Mouse (Mus musculus): ENCODE data around the gene Ankrd55. TPM values are rescaled to one million over a fixed set of nuclear protein-coding genes. Genes with fewer than 3 reads are reported as not detected.

The Ankrd55 gene
- polyA plus RNA-seq, 1 experiment from 2014 or later = 0.07 TPM

DNA sequence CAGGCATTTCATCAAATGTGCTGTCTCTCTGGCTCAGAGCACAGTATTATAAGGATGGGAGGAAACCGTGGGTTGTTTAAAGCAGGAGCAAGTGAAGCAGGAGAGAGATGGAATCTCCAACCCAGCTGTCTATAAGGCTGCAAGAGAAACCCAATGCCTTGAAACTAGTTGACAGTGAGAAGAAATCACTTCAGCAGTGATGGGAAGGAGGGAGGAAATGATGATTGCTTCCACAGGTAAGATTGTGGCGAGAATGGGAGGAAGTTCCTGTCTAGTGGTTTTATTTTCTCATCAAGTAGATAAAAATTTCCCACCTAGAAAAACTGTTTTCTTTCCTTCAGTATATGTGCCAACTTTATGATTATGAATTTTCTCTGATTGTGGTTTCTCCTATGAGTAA is 118.4 kb downstream of the Ankrd55 start:
- H3K27me3 ChIP-seq (replicated peaks) = no peaks in the 10 kb centered on the region
- H3K27ac ChIP-seq (replicated peaks) = 0 out of 2 replicates have a peak overlapping the region, but pooled peaks have one; percentile 3
- no peaks in the 10 kb centered on the region for H3K36me3 ChIP-seq
- no peak for ATAC-seq (ENCODE audit: extremely low read depth, insufficient number of reproducible peaks, low FRiP score, low TSS enrichment)
- H3K4me1 ChIP-seq = peaks cover 10% of the 10 kb centered on the region; the same call in 1 of the 2 replicates
- no peaks in the 10 kb centered on the region for H3K9me3 ChIP-seq
- no peak overlapping the region for H3K4me3 ChIP-seq
- H3K4me2 ChIP-seq = no peak overlapping the region
- no peak overlapping the region for H3K9ac ChIP-seq
- WGBS = 64% methylated on average over 2 of the region's 2 CpGs

DNA sequence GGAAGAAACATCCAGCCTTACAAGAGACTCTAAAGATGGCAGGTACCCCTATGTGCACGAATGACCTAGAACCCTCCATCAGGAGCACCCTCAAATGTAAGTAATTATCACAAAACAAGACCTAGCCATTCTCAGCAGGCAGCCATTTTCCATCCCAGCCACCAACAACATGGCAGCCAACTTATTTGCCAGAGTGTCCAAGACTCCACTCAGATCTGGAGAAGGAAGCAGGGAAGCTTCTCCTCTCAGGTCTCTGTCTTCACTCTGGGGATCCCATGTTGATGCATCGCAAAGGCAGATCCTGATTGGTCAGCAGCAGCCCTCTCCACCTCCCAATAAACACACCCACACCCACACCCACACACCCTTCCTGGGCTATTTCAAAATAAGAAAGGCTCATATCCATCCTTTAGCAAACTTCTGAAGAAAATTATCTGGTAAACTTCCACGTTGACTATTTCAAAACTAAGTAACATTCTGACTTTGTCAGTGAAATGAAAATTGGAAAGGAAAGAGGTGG is 119.0 kb downstream of the Ankrd55 start:
- no peaks in the 10 kb centered on the region for H3K9me3 ChIP-seq

DNA sequence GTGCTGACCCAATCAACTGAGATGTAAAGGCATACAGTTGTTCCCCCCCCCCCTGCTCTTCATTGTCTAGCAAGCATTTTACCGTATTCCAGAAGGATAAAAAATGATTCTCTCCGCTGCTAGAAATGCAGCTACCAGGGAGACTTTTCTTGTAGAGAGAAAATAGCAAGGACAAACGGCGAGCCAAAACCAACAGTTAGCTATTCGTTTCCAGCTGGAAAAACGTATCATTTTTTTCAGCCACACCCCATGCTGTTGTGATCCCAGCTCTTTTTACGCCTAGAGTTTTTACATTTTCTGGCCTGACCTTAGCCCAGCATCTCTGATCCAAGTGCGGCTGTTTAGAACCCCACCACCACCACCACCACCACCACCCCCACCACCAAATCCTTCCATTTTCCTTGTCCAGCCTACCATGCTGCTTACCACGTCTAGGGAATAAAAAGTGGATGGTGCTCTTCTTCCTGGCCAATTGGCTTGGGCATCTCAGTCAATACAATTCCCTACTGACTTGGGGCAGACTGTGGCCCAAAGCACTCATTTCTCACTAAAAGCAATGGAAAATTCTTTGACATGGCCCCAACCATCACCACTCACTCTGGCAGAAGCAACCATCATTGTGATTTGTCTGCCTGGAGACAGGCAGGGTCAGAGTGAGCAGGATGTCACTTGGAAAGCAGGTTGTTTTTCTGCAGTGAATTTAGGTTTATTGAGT is 119.7 kb downstream of the Ankrd55 start:
- Histone ChIP-seq H3K36me3 (no peaks in the 10 kb centered on the region), H3K27me3 (replicated peaks) (no peaks in the 10 kb centered on the region), H3K4me2 (no peak overlapping the region), H3K4me3 (no peak overlapping the region), H3K9ac (no peak overlapping the region), H3K27ac (replicated peaks) (no peak overlapping the region), H3K9me3 (no peaks in the 10 kb centered on the region), H3K4me1 (peaks cover 10% of the 10 kb centered on the region; the same call in 1 of the 2 replicates)
- no peak for ATAC-seq (ENCODE audit: extremely low read depth, insufficient number of reproducible peaks, low FRiP score, low TSS enrichment)
- 78% methylated on average over 9 of the region's 9 CpGs for WGBS

More for the DNA sequence above, 119.0 kb downstream of the Ankrd55 start:
- 80% methylated on average over 3 of the region's 3 CpGs for WGBS
- ATAC-seq (ENCODE audit: extremely low read depth, insufficient number of reproducible peaks, low FRiP score, low TSS enrichment) = no peak
- Histone ChIP-seq H3K4me2 (no peak overlapping the region), H3K9ac (no peak overlapping the region), H3K4me1 (peaks cover 10% of the 10 kb centered on the region; the same call in 1 of the 2 replicates), H3K27me3 (replicated peaks) (no peaks in the 10 kb centered on the region), H3K36me3 (no peaks in the 10 kb centered on the region), H3K27ac (replicated peaks) (no peak overlapping the region), H3K4me3 (no peak overlapping the region)

DNA sequence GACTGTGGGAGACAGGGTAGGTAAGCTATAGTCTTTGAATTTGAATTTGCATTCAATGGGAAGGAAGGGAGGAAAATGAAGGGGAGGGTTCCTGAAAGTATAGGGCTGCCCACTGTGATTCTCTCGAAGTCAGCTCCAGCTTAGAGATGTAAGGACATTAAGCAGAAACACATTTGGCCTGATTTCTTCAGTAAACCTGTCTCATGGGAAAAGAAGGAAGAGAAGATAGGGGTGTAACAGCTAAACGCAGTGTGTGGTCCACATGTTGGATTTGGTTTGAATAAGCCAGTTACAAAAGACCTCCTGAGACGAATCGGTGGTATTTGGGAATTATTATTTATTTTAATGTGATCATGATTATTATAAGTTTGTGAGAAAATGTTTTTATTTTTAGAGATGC is 120.5 kb downstream of the Ankrd55 start:
- ATAC-seq (ENCODE audit: extremely low read depth, insufficient number of reproducible peaks, low FRiP score, low TSS enrichment) = no peak
- Histone ChIP-seq H3K4me2 (no peak overlapping the region), H3K9me3 (no peaks in the 10 kb centered on the region), H3K27ac (replicated peaks) (no peak overlapping the region), H3K36me3 (no peaks in the 10 kb centered on the region), H3K4me1 (peaks cover 10% of the 10 kb centered on the region; the same call in 1 of the 2 replicates), H3K9ac (no peak overlapping the region), H3K4me3 (no peak overlapping the region), H3K27me3 (replicated peaks) (no peaks in the 10 kb centered on the region)
- 77% methylated on average over 4 of the region's 4 CpGs for WGBS

DNA sequence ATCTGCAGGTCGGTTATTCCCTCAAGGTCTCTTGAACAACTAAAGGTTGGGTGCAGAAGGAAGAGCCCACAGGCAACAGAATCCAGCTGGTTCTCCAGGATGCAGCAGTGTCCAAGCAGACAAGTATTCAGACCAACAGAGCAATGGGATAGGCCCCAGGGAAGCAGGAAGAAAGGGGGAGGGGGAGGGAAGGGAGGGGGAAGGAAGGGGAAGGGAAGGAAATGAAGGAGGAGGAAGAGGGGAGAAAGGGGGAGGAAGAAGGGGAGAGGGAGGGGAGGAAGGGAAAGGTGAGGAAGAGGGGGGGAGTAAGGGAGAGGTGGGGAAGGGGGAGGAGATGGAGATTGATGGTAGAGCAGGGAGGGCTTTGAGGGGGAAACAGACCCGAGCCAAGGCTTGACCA is 121.1 kb downstream of the Ankrd55 start:
- Histone ChIP-seq H3K27ac (replicated peaks) (no peak overlapping the region), H3K4me2 (no peak overlapping the region), H3K9me3 (no peaks in the 10 kb centered on the region), H3K4me1 (peaks cover 10% of the 10 kb centered on the region; the same call in 1 of the 2 replicates), H3K36me3 (no peaks in the 10 kb centered on the region), H3K27me3 (replicated peaks) (no peaks in the 10 kb centered on the region), H3K4me3 (no peak overlapping the region), H3K9ac (no peak overlapping the region)
- no peak for ATAC-seq (ENCODE audit: extremely low read depth, insufficient number of reproducible peaks, low FRiP score, low TSS enrichment)
- WGBS = 71% methylated on average over 2 of the region's 2 CpGs

DNA sequence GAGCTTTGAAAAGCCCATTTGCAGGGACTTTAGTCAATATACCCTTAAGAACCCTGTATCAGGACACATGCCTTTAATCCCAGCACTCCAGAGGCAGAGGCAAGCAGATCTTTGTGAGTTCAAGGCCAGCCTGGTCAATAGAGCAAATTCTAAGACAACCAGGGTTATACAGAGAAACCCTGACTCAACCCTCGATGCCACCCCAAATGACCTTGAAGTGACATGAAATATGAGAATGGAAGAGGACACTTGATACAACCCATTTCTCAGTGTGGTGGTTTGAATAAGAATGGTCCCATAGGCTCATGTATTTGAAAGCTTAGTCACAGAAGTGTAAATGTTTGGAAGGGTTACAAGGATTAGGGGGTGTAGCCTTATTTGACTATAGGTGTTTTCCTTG is 121.6 kb downstream of the Ankrd55 start:
- WGBS = 80% methylated on average over 1 of the region's 1 CpGs
- no peak for ATAC-seq (ENCODE audit: extremely low read depth, insufficient number of reproducible peaks, low FRiP score, low TSS enrichment)
- Histone ChIP-seq H3K36me3 (no peaks in the 10 kb centered on the region), H3K4me1 (peaks cover 7% of the 10 kb centered on the region; the same call in 1 of the 2 replicates), H3K27me3 (replicated peaks) (no peaks in the 10 kb centered on the region), H3K27ac (replicated peaks) (no peak overlapping the region), H3K9ac (no peak overlapping the region), H3K4me2 (no peak overlapping the region), H3K4me3 (no peak overlapping the region), H3K9me3 (no peaks in the 10 kb centered on the region)

DNA sequence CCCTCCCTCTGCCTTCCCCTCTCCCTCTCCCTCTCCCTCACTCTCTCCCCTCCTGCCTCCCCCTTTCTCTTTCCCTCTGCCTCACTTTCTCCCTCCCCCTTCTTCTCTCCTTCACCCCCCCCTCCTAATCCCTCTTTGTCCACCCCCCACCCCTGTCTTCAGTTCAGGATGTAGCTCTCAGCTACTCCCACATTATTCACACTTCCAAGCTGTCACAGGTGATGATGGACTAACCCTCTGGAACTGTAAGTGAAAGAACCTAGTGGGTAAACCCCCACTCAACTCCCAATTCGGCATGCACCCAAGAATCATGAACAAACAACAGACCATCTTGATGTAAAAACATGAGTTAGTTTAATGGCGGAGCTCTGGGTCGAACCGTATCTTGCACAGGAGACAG is 122.2 kb downstream of the Ankrd55 start:
- no peak for ATAC-seq (ENCODE audit: extremely low read depth, insufficient number of reproducible peaks, low FRiP score, low TSS enrichment)
- no peak overlapping the region for H3K9ac ChIP-seq
- no peak overlapping the region for H3K4me3 ChIP-seq
- WGBS = 77% methylated on average over 4 of the region's 4 CpGs
- H3K27me3 ChIP-seq (replicated peaks) = no peaks in the 10 kb centered on the region
- no peak overlapping the region for H3K27ac ChIP-seq (replicated peaks)
- no peaks in the 10 kb centered on the region for H3K9me3 ChIP-seq
- peaks cover 4% of the 10 kb centered on the region; the same call in 1 of the 2 replicates for H3K4me1 ChIP-seq
- no peak overlapping the region for H3K4me2 ChIP-seq
- H3K36me3 ChIP-seq = no peaks in the 10 kb centered on the region

DNA sequence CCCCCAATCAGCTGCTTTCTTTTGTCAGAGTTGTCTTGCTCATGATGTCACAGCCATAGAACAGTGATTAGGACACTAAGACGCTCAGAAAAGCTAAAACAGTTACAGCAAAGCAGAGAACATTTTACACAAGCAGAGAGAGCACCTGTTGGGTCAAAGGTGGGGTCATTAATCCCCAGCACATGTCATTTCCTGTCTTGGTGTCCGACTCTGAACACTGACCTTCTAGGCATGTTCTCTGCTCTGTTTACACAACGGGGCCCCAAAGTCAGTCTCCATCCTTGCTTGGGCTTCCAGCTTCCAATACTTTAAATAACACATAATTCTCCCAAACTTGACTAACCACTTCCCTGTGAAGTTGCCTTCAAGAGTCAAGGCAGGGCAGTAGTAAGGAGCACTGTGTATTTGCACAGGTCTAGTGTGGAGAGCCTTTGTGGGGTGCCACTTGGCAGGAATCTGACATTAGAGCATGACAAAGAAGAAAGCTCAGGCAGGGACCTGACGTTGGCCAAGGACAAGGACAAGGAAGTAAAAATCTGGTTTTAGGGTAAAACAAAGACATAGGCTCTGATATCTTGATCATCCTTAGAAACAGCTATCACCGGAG is 123.1 kb downstream of the Ankrd55 start:
- Histone ChIP-seq H3K4me2 (no peak overlapping the region), H3K4me3 (no peak overlapping the region), H3K4me1 (peaks cover 10% of the 10 kb centered on the region), H3K9me3 (no peaks in the 10 kb centered on the region), H3K27me3 (replicated peaks) (no peaks in the 10 kb centered on the region), H3K9ac (no peak overlapping the region), H3K27ac (replicated peaks) (no peak overlapping the region), H3K36me3 (no peaks in the 10 kb centered on the region)
- WGBS = 74% methylated on average over 5 of the region's 5 CpGs
- no peak for ATAC-seq (ENCODE audit: extremely low read depth, insufficient number of reproducible peaks, low FRiP score, low TSS enrichment)

DNA sequence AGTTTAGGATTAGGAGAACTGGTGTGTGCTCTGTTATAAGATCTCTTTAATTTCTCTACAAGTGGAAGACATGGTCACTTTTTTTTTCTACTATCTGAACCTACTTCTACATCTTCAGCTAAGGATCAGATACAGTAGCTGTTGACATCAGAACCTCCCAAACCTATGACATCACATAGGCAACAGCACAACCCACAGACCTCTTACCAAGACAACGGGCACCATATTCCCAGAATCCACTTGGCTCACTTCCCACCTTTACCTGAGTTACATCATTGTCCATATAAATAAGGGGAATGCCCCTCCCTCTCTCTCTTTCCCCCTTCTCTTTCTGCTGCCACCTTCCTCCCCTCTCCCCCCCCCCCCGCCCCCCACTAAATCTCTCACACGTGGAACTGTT is 124.0 kb downstream of the Ankrd55 start:
- no peak overlapping the region for H3K4me2 ChIP-seq
- no peak overlapping the region for H3K9ac ChIP-seq
- ATAC-seq (ENCODE audit: extremely low read depth, insufficient number of reproducible peaks, low FRiP score, low TSS enrichment) = no peak
- H3K4me1 ChIP-seq = peaks cover 19% of the 10 kb centered on the region
- H3K36me3 ChIP-seq = no peaks in the 10 kb centered on the region
- no peaks in the 10 kb centered on the region for H3K9me3 ChIP-seq
- H3K27ac ChIP-seq (replicated peaks) = no peak overlapping the region
- H3K27me3 ChIP-seq (replicated peaks) = no peaks in the 10 kb centered on the region
- 78% methylated on average over 2 of the region's 3 CpGs for WGBS
- H3K4me3 ChIP-seq = no peak overlapping the region

DNA sequence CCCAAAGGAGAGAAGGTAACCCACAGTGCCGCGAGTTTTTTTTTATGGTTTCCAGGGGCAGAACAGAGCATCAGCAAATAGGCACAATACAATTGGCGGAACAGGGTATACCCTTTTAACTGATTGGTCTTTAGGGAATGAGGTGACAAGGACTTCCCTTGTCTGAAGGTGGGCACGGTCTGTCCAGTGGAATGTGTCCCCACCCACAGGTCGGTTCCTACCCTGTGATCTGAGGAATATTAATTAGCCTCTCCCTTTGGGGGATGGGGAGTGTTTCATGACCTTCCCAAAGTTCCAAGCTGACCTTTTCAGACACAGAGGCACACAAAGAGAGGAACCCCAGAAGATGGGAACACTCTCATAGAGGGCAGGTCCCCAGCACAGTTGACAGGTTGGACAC is 124.6 kb downstream of the Ankrd55 start:
- Histone ChIP-seq H3K36me3 (no peaks in the 10 kb centered on the region), H3K4me1 (peaks cover 23% of the 10 kb centered on the region), H3K4me3 (no peak overlapping the region), H3K9me3 (no peaks in the 10 kb centered on the region), H3K4me2 (no peak overlapping the region), H3K27me3 (replicated peaks) (no peaks in the 10 kb centered on the region), H3K9ac (no peak overlapping the region), H3K27ac (replicated peaks) (no peak overlapping the region)
- WGBS = 82% methylated on average over 5 of the region's 5 CpGs
- no peak for ATAC-seq (ENCODE audit: extremely low read depth, insufficient number of reproducible peaks, low FRiP score, low TSS enrichment)

DNA sequence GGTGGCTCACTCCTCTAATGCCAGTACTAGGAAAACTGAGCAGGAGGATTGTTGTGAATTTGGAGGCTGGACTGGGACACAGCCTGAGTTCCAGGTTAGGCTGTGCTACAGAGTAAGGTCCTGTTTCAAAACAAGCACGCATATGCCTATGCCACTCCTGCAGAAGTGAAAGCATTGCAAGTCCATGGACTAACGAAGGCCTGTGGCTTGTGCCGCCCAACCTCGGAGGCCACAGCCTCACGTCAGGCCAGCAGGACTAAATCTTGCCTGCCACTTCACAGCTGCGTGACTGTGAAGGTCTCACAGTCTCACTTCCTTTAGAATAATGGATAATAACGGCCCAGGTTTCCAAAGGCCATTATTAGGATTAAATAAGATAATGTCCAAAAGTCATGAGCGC is 125.4 kb downstream of the Ankrd55 start:
- Histone ChIP-seq H3K9ac (no peak overlapping the region), H3K4me3 (no peak overlapping the region), H3K27ac (replicated peaks) (no peak overlapping the region), H3K9me3 (no peaks in the 10 kb centered on the region), H3K36me3 (no peaks in the 10 kb centered on the region), H3K27me3 (replicated peaks) (no peaks in the 10 kb centered on the region), H3K4me2 (no peak overlapping the region), H3K4me1 (peaks cover 29% of the 10 kb centered on the region)
- 86% methylated on average over 8 of the region's 8 CpGs for WGBS
- no peak for ATAC-seq (ENCODE audit: extremely low read depth, insufficient number of reproducible peaks, low FRiP score, low TSS enrichment)

DNA sequence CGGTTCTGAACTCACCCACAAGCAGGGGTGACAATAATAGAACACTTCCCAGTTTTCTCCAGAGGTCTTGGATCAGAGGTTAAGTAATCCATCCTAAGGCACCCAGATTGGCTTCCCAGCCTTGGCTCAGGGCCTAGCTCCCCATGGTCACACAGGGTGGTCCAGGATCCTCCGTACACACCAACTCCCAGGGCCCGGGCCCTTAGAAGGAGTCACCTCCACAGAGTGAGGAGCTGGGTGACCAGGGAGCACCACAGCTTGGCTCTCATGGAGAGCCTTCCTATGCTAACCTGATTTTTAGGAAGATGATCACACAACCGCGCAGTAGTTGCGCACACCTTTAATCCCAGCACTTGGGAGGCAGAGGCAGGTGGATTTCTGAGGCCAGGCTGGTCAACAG is 127.6 kb downstream of the Ankrd55 start:
- Histone ChIP-seq H3K36me3 (no peaks in the 10 kb centered on the region), H3K9me3 (no peaks in the 10 kb centered on the region), H3K9ac (no peak overlapping the region), H3K4me2 (no peak overlapping the region), H3K27me3 (replicated peaks) (no peaks in the 10 kb centered on the region), H3K4me3 (no peak overlapping the region), H3K27ac (replicated peaks) (peak overlapping the region; percentile 70), H3K4me1 (peaks cover 29% of the 10 kb centered on the region)
- no peak for ATAC-seq (ENCODE audit: extremely low read depth, insufficient number of reproducible peaks, low FRiP score, low TSS enrichment)
- WGBS = 69% methylated on average over 6 of the region's 6 CpGs

Measured in heart, embryonic 13.5 days (tissue).